Mouse (Mus musculus): Measurements from ENCODE around the gene Slc5a10. TPM values are rescaled to one million over a fixed set of nuclear protein-coding genes. Genes with fewer than 3 reads are reported as not detected.

The Slc5a10 gene
- total RNA-seq, 2 experiments from 2014 or later = not detected

GRCm38 (mm10) chr11:61705581-61705980, 15.0 kb downstream of the Slc5a10 start:
- DNase-seq = no peak

DNA sequence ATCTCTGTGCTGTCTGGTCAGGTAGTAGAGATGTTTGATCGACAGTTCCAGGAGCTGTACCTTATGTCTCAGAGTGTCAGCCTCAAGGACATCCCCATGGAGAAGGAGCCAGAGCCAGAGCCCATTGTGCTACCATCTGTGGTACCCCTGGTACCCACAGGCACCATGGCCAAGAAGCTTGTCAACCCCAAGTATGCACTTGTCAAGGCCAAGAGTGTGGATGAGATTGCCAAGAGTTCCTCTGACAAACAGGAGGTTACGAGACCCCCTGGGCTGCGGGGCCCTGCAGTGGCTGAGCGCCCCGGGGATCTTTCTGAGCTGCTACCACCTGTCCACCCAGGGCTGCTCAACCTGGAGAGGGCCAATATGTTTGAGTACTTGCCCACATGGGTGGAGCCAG, 18.1 kb downstream of the Slc5a10 start:
- no peak for DNase-seq

DNA sequence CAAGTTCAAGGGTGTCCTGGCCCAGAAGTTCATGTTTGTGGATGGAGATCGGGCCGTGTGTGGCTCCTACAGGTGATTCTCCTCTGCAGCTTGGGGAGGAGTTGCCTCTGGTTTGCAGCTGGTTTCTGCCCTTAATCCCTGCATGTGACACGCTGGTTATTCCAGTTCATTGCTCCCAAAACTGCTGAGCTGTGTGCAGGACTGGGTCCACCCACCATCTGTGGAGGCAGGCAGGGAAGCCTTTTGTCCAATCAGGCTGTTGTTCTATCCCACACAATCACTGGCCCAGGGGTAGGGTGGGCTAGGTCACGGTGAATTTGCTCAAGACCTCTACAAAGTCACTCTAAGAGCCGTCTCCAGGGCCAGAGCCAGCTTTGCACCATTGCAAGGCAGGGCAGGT, 18.9 kb downstream of the Slc5a10 start:
- no peak for DNase-seq

DNA sequence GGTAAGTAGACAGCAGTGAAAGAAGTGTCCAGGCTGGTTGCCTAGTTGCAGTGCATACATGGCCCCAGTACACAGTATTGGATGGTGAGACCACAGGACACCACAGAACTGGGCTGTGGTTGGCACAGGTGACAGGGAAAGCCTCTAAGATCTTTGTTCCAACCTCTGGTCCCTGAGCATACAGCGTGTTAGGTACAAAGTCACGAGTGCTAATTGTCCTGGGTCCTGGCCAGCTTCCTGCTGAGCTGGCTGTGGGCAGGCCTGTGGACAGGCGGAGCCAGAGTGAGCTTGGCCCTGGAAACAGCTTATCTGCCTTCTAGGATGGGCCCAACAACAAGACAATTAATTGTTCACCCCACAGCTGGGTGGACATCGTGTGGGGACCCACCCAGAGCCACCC, 20.7 kb downstream of the Slc5a10 start:
- peak; percentile 67 to 69 for DNase-seq

GRCm38 (mm10) chr11:61699460-61699859, 21.2 kb downstream of the Slc5a10 start:
- no peak for DNase-seq

- DNase-seq = no peak
Observed at GRCm38 (mm10) chr11:61698852-61699251, 21.8 kb downstream of the Slc5a10 start.

- no peak for DNase-seq
Observed at GRCm38 (mm10) chr11:61692996-61693395, 27.6 kb downstream of the Slc5a10 start.

- no peak for DNase-seq
Observed at GRCm38 (mm10) chr11:61687595-61687994, 33.0 kb downstream of the Slc5a10 start.

- DNase-seq = no peak
Observed at GRCm38 (mm10) chr11:61686906-61687453, 33.6 kb downstream of the Slc5a10 start.

- no peak for DNase-seq
Observed at GRCm38 (mm10) chr11:61686141-61686540, 34.5 kb downstream of the Slc5a10 start.

DNA sequence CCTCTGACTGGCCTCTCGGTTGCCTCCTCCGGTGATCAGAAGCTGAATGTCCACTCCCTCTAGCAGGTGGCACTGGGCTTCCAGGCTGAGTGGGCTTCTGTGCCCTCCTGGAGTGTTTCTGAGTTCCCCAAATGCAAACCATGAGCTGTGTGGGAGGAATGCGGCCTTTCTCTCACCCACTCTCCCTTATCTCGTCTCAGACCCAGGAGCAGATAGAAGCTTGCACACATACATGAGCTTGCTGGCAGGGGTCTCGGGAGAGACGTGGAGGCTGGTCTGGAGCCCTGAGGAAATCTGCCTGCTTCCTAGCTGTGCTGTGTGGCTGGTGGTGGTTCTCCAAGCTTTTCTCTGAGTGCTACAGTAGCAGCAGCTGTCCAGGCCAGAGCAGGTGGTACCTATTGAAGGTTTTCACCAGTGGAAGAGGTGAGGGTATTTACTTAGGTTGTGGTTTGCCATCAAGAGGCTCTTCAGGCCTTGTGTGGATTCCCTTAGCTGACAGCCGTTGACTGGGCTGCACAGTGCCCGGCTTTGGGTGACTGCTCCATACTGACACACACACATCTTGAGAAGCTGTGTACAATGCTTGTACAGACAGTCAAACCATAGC, 35.4 kb downstream of the Slc5a10 start:
- no peak for DNase-seq

DNA sequence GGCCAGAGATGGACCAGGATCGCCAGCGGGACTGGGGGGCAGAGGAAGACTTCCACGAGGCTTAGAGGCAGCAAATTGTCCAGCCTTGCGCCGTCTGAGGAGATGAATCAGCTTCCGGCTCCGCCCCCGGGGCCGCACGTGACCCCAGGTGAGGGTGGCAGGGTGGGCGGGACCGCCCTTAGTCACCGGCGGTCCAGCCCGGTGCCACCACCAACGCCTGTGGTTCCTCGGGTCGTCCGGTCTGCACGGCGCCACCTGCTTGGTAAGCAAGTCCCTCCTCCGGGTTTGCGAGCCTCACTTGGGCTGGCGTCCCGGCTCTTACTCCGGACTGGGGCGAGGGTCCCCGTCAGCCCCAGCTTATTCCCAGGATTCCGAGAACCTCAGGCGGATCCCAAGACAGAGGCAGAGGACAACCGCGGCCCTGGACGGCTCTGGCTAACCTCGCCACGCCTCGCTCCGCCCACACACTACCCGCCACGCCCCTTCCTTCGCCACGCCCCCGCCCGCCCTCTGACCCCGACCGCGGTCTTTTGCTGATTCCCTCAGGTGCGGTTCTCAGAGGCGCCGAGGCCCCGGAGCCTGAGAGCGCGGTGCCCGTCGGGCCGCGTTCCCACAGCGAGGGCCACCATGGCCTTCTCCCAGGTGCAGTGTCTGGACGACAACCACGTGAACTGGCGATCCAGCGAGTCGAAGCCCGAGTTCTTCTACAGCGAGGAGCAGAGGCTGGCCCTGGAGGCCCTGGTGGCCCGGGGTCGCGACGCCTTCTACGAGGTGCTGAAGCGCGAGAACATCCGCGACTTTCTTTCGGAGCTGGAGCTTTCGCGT, 36.5 kb downstream of the Slc5a10 start, which contains the start of gene Fam83g:
Gene Fam83g (plus strand): TSS at position 185 of the 825 bp plus-strand sequence.
- DNase-seq = peak; percentile 53 to 77

- DNase-seq = no peak
Observed at GRCm38 (mm10) chr11:61679091-61679866, 41.3 kb downstream of the Slc5a10 start.

GRCm38 (mm10) chr11:61677709-61678108, 42.9 kb downstream of the Slc5a10 start:
- no peak for DNase-seq

- DNase-seq = no peak
Observed at GRCm38 (mm10) chr11:61676216-61676854, 44.3 kb downstream of the Slc5a10 start.

DNA sequence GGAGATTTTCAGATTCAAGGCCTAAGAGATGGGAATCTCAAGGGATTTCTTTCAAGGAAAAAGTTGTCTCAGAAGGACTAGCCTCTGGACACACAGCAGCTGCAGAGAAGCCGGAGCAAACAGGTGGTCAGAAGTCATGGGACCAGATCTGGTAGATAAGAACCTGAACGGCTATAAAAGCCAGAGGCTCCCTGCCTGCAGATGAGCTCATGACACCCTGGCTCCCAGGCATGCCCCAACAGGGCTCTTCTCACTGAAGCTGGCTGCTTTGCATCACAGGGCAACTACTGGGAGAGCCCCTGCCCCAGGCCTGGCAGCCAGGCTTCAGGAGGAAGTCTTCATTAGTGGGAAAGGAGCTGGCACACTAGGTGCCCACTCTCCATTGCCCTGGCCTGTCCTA, 45.3 kb downstream of the Slc5a10 start:
- DNase-seq = no peak

- no peak for DNase-seq
Observed at GRCm38 (mm10) chr11:61674839-61675159, 45.8 kb downstream of the Slc5a10 start.

- DNase-seq = no peak
Observed at GRCm38 (mm10) chr11:61674151-61674838, 46.3 kb downstream of the Slc5a10 start.

DNA sequence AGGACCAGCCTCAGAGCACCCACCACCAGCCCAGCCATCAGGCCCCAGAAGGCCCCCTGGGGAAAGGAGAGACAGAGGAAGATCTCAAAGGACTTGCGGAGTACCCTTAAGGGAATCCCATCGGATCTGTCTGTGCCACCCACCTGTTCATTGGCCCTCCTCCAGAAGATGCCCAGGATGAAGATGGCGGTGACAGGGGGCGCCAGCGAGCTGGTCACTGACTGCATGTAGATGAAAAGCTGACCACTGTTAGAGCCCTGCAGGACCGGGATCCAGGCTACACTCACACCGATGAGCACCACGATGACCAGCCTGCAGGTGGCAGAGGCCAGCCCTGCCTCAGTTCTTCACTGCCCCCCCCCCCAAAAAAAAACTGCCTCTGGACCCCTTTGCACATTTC, 46.9 kb downstream of the Slc5a10 start:
- DNase-seq = peak in 1 of 2 experiments; percentile 46

GRCm38 (mm10) chr11:61671781-61672383, 48.7 kb downstream of the Slc5a10 start:
- DNase-seq = no peak

Measured in heart, adult 18-20 months (tissue).